Mouse (Mus musculus): ENCODE results near the gene 4931406P16Rik. TPM values are rescaled to one million over a fixed set of nuclear protein-coding genes. Genes with fewer than 3 reads are reported as not detected.
"Not testable (repeated sequence)": the region's sequence is repeated elsewhere in the genome, so short reads cannot be mapped to it uniquely, and the experiment has no call there.

The 4931406P16Rik gene
- total RNA-seq (2021): 10 to 100 TPM; 36.6 to 41.1 TPM
- long read RNA-seq, experiment 1, full-length matches to known transcripts: 4 of 22 reads
- long read RNA-seq, experiment 1, partial matches to known transcripts: 4 of 22 reads
- long read RNA-seq, experiment 1, other reads (novel, unspliced or antisense): 14 of 22 reads
- long read RNA-seq, experiment 2, full-length matches to known transcripts: 3 of 13 reads
- long read RNA-seq, experiment 2, partial matches to known transcripts: 2 of 13 reads
- long read RNA-seq, experiment 2, other reads (novel, unspliced or antisense): 8 of 13 reads

GRCm38 (mm10) chr7:34313443-34313875, at the start of gene 4931406P16Rik:
Gene 4931406P16Rik (minus strand): TSS chr7:34313551.
- TF ChIP-seq CTCF (conservative IDR thresholded peaks at IDR 0.05): no peak
- peak within 1 kb of the TSS; percentile 80 for H3K4me3 ChIP-seq
- DNase-seq (ENCODE audit: low spot score in 2 of 2): peak; percentile 76 to 84
- H3K27ac ChIP-seq: peak within 1 kb of the TSS; percentile 92

GRCm38 (mm10) chr7:34355629-34356028, 42.3 kb upstream of the 4931406P16Rik start:
- H3K27ac ChIP-seq: no peak overlapping the region
- TF ChIP-seq CTCF (conservative IDR thresholded peaks at IDR 0.05): peak; percentile 86
- H3K4me3 ChIP-seq: no peak overlapping the region
- no peak for DNase-seq (ENCODE audit: low spot score in 2 of 2)

- TF ChIP-seq CTCF (conservative IDR thresholded peaks at IDR 0.05): peak; percentile 69
- no peak for DNase-seq (ENCODE audit: low spot score in 2 of 2)
- Histone ChIP-seq H3K27ac (no peak overlapping the region), H3K4me3 (no peak overlapping the region)
Measured at GRCm38 (mm10) chr7:34351997-34352396, 38.6 kb upstream of the 4931406P16Rik start.

- Histone ChIP-seq H3K27ac (no peak overlapping the region), H3K4me3 (no peak overlapping the region)
- no peak for TF ChIP-seq CTCF (conservative IDR thresholded peaks at IDR 0.05)
- no peak for DNase-seq (ENCODE audit: low spot score in 2 of 2)
Measured at GRCm38 (mm10) chr7:34350166-34350565, 36.8 kb upstream of the 4931406P16Rik start.

GRCm38 (mm10) chr7:34348011-34348410, 34.7 kb upstream of the 4931406P16Rik start:
- no peak overlapping the region for H3K4me3 ChIP-seq
- DNase-seq (ENCODE audit: low spot score in 2 of 2): no peak
- no peak for TF ChIP-seq CTCF (conservative IDR thresholded peaks at IDR 0.05)
- H3K27ac ChIP-seq: no peak overlapping the region

- no peak for DNase-seq (ENCODE audit: low spot score in 2 of 2)
- H3K27ac ChIP-seq: no peak overlapping the region
- TF ChIP-seq CTCF (conservative IDR thresholded peaks at IDR 0.05): no peak
- H3K4me3 ChIP-seq: no peak overlapping the region
Measured at GRCm38 (mm10) chr7:34347041-34347440, 33.7 kb upstream of the 4931406P16Rik start.

GRCm38 (mm10) chr7:34346505-34346904, 33.2 kb upstream of the 4931406P16Rik start:
- no peak for TF ChIP-seq CTCF (conservative IDR thresholded peaks at IDR 0.05)
- Histone ChIP-seq H3K4me3 (no peak overlapping the region), H3K27ac (no peak overlapping the region)
- DNase-seq (ENCODE audit: low spot score in 2 of 2): no peak

GRCm38 (mm10) chr7:34342040-34342793, 28.9 kb upstream of the 4931406P16Rik start:
- H3K27ac ChIP-seq: peak overlapping the region; percentile 18; the same call in 1 of the 2 replicates
- H3K4me3 ChIP-seq: no peak overlapping the region
- peak in 1 of 2 experiments; percentile 30 for DNase-seq (ENCODE audit: low spot score in 2 of 2)
- no peak for TF ChIP-seq CTCF (conservative IDR thresholded peaks at IDR 0.05)

- no peak for DNase-seq (ENCODE audit: low spot score in 2 of 2)
- no peak for TF ChIP-seq CTCF (conservative IDR thresholded peaks at IDR 0.05)
- Histone ChIP-seq H3K4me3 (no peak overlapping the region), H3K27ac (no peak overlapping the region)
Measured at GRCm38 (mm10) chr7:34340841-34341240, 27.5 kb upstream of the 4931406P16Rik start.

GRCm38 (mm10) chr7:34339164-34339489, 25.8 kb upstream of the 4931406P16Rik start:
- H3K4me3 ChIP-seq: no peak overlapping the region
- no peak overlapping the region for H3K27ac ChIP-seq
- TF ChIP-seq CTCF (conservative IDR thresholded peaks at IDR 0.05): no peak
- no peak for DNase-seq (ENCODE audit: low spot score in 2 of 2)

- no peak overlapping the region for H3K27ac ChIP-seq
- no peak overlapping the region for H3K4me3 ChIP-seq
- DNase-seq (ENCODE audit: low spot score in 2 of 2): no peak
- no peak for TF ChIP-seq CTCF (conservative IDR thresholded peaks at IDR 0.05)
Measured at GRCm38 (mm10) chr7:34338445-34339163, 25.3 kb upstream of the 4931406P16Rik start.

GRCm38 (mm10) chr7:34337268-34337667, 23.9 kb upstream of the 4931406P16Rik start:
- DNase-seq (ENCODE audit: low spot score in 2 of 2): no peak
- no peak for TF ChIP-seq CTCF (conservative IDR thresholded peaks at IDR 0.05)
- Histone ChIP-seq H3K27ac (no peak overlapping the region), H3K4me3 (no peak overlapping the region)

GRCm38 (mm10) chr7:34336545-34336944, 23.2 kb upstream of the 4931406P16Rik start:
- TF ChIP-seq CTCF (conservative IDR thresholded peaks at IDR 0.05): peak; percentile 60
- not testable (repeated sequence) for H3K4me3 ChIP-seq; H3K27ac ChIP-seq; DNase-seq (ENCODE audit: low spot score in 2 of 2)
